Mouse (Mus musculus) kidney, adult 2 months (tissue): ENCODE data around the gene Rrp15.

Experiments used
- CTCF ChIP-seq: fragments of 200-500 bp; conservative IDR thresholded peaks from 2 replicates; pipeline ENCODE4 v1.5.1; 2011; ENCODE audit warnings: low read depth, mild to moderate bottlenecking, control low read depth, low read length, moderate library complexity, mixed read lengths; ENCODE audit not compliant: insufficient read depth, insufficient read length
- POLR2A ChIP-seq: fragments of 200-500 bp; IDR thresholded peaks from one replicate; pipeline ENCODE4 v1.6.1; 2011; ENCODE audit warnings: low read depth, low read length, control low read depth

DNA sequence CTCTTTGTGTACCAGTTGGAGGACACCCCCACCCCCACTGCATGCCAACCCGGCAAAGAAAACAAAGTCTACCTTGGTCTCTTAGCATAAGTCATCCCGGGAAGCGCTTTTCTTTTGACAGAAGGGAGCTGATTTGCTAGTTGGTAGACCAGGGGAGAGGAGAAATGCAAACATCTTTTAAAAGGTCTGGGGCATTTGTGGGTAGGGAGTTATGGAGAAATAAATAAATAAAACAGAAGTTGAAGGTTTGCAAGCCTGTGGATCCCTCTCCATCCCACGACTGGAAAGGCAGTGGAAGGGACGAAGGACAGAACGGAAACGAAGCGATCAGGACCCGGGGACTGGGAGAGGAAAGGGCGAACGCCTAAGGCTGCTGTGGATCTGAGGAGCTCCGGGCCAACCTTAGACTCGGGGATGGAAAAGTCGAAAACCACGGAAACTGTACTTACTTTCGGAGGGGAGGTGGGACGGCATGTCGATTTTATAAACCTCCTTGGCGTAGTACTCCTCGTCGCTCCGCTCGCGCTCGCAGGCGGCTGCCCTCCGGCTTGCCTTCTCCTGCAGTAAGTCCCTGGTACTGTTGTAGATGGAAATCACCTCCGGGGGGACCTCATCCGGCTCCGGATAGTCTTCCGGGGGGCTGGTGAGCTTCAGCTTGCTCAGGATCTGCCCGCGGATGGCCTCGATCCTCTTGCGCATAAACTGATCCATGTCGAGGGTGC, 45.0 kb downstream of the Rrp15 start:
- TF ChIP-seq POLR2A, result no peak
- no peak for TF ChIP-seq CTCF
